Mouse (Mus musculus) embryonic facial prominence, embryonic 10.5 days (tissue): ENCODE results near the gene B3gnt6. TPM values are rescaled to one million over a fixed set of nuclear protein-coding genes. Genes with fewer than 3 reads are reported as not detected.

Experiments
- DNase-seq: peaks from one replicate; pipeline ENCODE4 v3.0.0-alpha.2; 2017; ENCODE audit warnings: low spot score
- H3K27ac ChIP-seq: fragments of 300-500 bp; sonication (generic); replicated peaks from 2 replicates; pipeline ENCODE4 v1.5.1; 2016; ENCODE audit warnings: mild to moderate bottlenecking
- H3K27me3 ChIP-seq: fragments of 300-500 bp; sonication (generic); replicated peaks from 2 replicates; pipeline ENCODE4 v1.6.1; 2016; ENCODE audit warnings: low read depth, mild to moderate bottlenecking; ENCODE audit not compliant: poor library complexity, severe bottlenecking
- H3K36me3 ChIP-seq: fragments of 300-500 bp; sonication (generic); replicated peaks from 2 replicates; pipeline ENCODE4 v1.6.1; 2016; ENCODE audit warnings: mild to moderate bottlenecking, moderate library complexity
- H3K4me1 ChIP-seq: fragments of 300-500 bp; sonication (generic); 2 replicates; pipeline ENCODE4 v1.6.1; 2016
- H3K4me3 ChIP-seq: fragments of 300-500 bp; sonication (generic); 2 replicates; pipeline ENCODE4 v1.5.1; 2016; ENCODE audit warnings: mild to moderate bottlenecking, moderate library complexity
- H3K9me3 ChIP-seq: fragments of 300-500 bp; sonication (generic); 2 replicates; pipeline ENCODE4 v1.6.1; 2016; ENCODE audit warnings: mild to moderate bottlenecking
- WGBS: fragments of 180-500 bp; shearing (Covaris S2); methylation state at CpG from one replicate; pipeline ENCODE4 v1.1.7; 2016; 5-methylcytosine and 5-hydroxymethylcytosine counted together
- polyA plus RNA-seq: library from polyadenylated mRNA; unstranded; fragments of >200 nt; fragmentation: Nextera tagmentation; extraction: Ambion mirVana; gene quantifications from 2 replicates; pipeline ENCODE4 v1.2.1, GENCODE M21; 2016

B3gnt6 gene
- polyA plus RNA-seq, 1 experiment from 2014 or later, result not detected

DNA sequence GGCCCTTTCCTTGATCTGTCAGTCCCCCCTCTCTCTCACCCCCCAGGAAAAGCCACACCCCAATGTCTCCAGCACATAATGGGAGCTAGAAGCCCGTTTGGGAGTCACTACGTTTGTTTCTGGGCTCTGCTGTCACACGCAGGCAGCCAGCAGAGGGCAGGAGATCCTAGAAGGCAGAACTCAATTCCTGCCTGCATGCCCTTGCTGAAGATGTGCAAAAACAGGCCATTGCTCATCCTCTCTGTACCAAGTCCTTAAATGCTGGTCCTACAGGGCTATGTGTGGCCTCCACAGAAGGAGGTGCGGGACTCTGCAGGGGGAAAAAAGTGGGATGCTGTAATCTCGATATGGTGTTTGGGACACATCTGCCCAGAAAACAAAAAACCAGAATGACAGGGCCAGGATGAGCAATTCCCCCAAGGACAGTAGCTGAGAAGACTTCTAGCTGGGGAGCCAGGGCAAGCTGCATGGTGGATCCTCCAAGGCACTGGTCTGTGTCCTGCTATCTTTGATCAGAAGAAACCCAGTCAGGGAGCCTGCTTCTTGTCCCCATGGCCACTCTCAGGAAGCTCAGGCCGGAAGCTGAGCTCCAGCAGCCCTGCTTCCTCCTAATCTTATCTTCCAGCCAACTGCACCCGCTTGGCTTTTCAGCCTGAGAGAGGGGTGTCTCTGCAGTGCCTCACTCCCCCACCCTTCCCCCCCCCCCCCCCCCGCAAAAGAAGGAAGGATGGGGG lies 43.6 kb downstream of the B3gnt6 start:
- H3K9me3 ChIP-seq, result no peaks in the 10 kb centered on the region
- peaks cover 69% of the 10 kb centered on the region for H3K4me1 ChIP-seq
- no peaks in the 10 kb centered on the region for H3K36me3 ChIP-seq
- peaks cover 12% of the 10 kb centered on the region; the same call in 1 of the 2 replicates for H3K27me3 ChIP-seq
- no peak overlapping the region for H3K4me3 ChIP-seq
- H3K27ac ChIP-seq, result peak overlapping the region; percentile 2; the same call in 1 of the 2 replicates
- whole genome bisulfite sequencing, result 25% methylated on average over 8 of the region's 8 CpGs
- peak; percentile 70 for DNase-seq

DNA sequence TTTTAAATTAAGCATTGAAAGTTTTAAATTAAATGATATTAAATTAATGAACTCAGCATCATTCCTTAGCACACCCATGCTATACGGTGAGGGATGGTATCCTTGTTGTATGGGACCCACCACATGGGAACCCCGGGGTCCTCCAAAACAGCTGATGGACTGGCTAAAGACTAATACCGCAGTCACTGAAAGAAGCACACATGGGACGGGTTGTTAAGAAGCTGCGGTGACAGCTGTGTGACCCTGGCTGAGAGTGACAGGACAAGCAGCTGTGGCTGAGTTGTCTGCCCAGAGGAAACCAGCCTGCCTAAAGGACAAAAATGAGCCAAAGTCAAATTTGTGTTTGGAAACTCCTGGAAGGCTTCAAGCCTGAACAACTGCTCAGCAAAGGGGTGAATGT lies 45.4 kb downstream of the B3gnt6 start:
- Histone ChIP-seq H3K9me3 (no peaks in the 10 kb centered on the region), H3K36me3 (no peaks in the 10 kb centered on the region), H3K27ac (no peak overlapping the region), H3K27me3 (peaks cover 12% of the 10 kb centered on the region; the same call in 1 of the 2 replicates), H3K4me1 (peaks cover 68% of the 10 kb centered on the region), H3K4me3 (no peak overlapping the region)
- no peak for DNase-seq
- 83% methylated on average over 5 of the region's 5 CpGs for WGBS

DNA sequence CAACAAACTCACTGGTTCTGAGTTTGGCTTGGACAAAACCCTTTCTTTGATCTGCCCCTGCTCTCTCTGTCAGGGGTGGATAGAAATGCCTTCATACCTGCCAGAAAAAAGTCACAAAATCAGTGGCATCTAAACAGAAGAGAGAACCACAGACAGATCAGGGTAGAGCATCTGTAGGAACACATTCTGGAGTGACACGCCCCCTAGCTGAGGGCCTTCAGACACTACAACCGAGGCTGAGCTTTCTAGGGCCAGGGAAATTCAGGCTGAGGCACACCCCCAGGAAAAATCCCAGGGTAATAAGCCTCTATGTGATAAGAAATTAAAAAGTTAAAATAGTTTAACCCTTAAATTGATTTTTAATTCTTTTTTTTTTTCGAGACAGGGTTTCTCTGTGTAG lies 45.9 kb downstream of the B3gnt6 start:
- peaks cover 66% of the 10 kb centered on the region for H3K4me1 ChIP-seq
- H3K27me3 ChIP-seq, result peaks cover 12% of the 10 kb centered on the region; the same call in 1 of the 2 replicates
- WGBS, result 42% methylated on average over 3 of the region's 3 CpGs
- H3K36me3 ChIP-seq, result no peaks in the 10 kb centered on the region
- no peak overlapping the region for H3K27ac ChIP-seq
- DNase-seq, result no peak
- no peaks in the 10 kb centered on the region for H3K9me3 ChIP-seq
- H3K4me3 ChIP-seq, result no peak overlapping the region

DNA sequence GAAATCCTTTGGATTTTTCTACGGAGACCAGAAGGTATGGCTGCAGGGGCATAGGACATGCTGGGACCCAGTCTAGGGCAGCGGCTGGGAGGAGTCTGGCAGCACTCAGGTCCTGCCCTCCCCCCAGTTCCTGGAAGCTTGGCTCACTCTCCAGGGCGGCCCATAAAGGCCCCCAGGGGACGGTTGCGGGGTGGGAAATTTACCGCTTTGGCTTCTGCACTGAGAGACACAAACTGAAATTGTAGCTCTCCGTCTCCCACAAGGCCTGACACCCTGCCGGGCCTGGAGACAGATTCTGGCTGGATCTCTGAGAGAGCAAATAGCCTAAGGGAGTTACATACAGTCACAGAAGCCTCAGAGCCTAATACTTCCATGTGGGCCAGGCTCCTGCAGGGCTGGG lies 46.9 kb downstream of the B3gnt6 start:
- peaks cover 12% of the 10 kb centered on the region; the same call in 1 of the 2 replicates for H3K27me3 ChIP-seq
- H3K4me3 ChIP-seq, result no peak overlapping the region
- WGBS, result 53% methylated on average over 8 of the region's 8 CpGs
- H3K36me3 ChIP-seq, result no peaks in the 10 kb centered on the region
- H3K4me1 ChIP-seq, result peaks cover 69% of the 10 kb centered on the region
- no peak overlapping the region for H3K27ac ChIP-seq
- DNase-seq, result no peak
- no peaks in the 10 kb centered on the region for H3K9me3 ChIP-seq

DNA sequence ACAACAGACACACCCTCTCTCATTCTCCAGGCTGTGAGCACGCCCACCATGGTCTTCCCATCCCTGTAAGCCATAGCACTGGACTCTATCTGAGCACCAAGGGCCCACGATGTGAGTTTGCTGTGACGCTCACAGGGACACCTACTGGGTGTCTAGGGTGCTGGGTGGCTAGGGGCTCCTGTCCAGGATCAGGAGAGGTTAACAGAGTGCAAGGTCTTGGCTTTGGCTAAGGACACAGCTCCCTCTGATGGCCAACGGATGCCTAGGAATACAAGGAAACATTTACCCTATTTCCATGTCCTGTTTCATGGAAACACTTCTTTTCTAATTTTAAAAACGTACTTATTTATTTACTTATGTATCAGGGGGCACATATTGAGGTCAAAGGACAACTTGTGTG lies 48.8 kb downstream of the B3gnt6 start:
- H3K36me3 ChIP-seq, result no peaks in the 10 kb centered on the region
- no peak for DNase-seq
- no peak overlapping the region for H3K4me3 ChIP-seq
- 0 out of 2 replicates have a peak, but pooled peaks cover 12% of the 10 kb centered on the region for H3K27me3 ChIP-seq
- WGBS, result 44% methylated on average over 5 of the region's 5 CpGs
- peak overlapping the region; percentile 8; the same call in 1 of the 2 replicates for H3K27ac ChIP-seq
- no peaks in the 10 kb centered on the region for H3K9me3 ChIP-seq
- peaks cover 59% of the 10 kb centered on the region for H3K4me1 ChIP-seq

DNA sequence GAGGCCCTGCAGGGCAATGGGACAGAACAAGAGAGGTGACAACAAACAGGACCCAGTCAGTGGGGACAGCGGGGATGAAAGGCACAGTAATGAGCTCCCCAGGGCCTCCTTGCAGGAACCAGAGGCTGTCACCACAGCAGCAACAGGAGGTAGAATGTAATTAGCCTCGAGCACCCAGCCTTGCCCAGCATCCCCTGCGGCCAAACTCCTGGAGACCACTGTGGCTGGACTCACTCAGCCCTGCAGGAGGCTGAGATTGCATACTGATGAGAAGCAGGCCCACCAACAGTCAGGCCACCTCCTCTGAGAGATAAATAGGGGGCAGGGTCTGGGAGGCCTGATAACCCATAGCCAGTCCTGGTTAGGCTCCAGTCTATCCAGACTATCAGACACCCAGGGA lies 49.5 kb downstream of the B3gnt6 start:
- Histone ChIP-seq H3K36me3 (no peaks in the 10 kb centered on the region), H3K27me3 (peaks cover 12% of the 10 kb centered on the region; the same call in 1 of the 2 replicates), H3K9me3 (no peaks in the 10 kb centered on the region), H3K4me1 (peaks cover 56% of the 10 kb centered on the region), H3K27ac (peak overlapping the region; percentile 8; the same call in 1 of the 2 replicates), H3K4me3 (no peak overlapping the region)
- WGBS, result 19% methylated on average over 3 of the region's 3 CpGs
- peak; percentile 46 for DNase-seq

DNA sequence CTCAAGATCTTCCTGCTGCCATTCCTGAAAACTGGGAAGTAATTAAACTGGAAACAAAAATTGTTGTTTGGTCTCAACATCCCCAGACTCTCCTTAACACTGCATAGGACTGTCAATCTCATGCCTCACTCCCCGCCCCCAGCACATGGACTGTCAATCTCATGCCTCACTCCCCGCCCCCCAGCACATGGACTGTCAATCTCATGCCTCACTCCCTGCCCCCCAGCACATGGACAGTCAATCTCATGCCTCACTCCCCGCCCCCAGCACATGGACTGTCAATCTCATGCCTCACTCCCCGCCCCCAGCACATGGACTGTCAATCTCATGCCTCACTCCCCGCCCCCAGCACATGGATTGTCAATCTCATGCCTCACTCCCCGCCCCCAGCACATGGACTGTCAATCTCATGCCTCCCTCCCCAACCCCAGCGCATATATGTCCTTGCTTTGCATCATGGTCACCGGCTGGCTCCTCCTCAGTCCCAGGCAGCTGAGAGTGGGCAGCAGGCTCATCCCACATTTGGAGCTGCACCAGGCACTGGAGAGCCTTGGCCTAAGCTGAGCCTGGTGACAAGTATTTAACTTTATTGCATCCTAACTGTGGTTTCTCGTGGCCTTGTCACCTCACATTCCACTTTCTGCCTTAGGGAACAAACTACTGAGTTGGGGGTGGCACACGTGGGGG lies 50.4 kb downstream of the B3gnt6 start:
- Histone ChIP-seq H3K9me3 (no peaks in the 10 kb centered on the region), H3K27ac (no peak overlapping the region), H3K36me3 (no peaks in the 10 kb centered on the region), H3K27me3 (peaks cover 12% of the 10 kb centered on the region; the same call in 1 of the 2 replicates), H3K4me1 (peaks cover 57% of the 10 kb centered on the region), H3K4me3 (no peak overlapping the region)
- WGBS, result 66% methylated on average over 10 of the region's 10 CpGs
- no peak for DNase-seq

DNA sequence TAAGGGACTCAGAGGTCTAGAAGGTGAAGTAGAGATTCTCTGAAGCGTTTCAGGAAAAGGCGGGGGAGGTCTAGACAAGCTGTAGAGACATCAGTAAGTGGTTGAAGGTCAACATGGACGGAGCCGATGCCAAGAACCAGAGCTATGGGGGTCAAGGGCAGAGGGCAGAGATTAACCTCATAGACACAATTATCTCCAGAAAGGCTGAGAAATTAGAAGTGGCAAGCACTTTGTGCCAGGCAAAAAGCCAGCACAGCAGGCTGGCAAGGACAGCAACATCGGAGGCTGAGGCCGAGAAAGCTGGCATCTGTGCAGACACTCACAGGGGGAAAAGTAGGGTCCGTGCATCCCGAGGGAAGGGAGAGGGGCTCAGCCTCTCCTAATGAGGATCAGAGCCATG lies 51.5 kb downstream of the B3gnt6 start:
- DNase-seq, result no peak
- peaks cover 22% of the 10 kb centered on the region; the same call in 1 of the 2 replicates for H3K27me3 ChIP-seq
- H3K4me3 ChIP-seq, result no peak overlapping the region
- no peaks in the 10 kb centered on the region for H3K36me3 ChIP-seq
- H3K9me3 ChIP-seq, result no peaks in the 10 kb centered on the region
- peaks cover 62% of the 10 kb centered on the region for H3K4me1 ChIP-seq
- H3K27ac ChIP-seq, result no peak overlapping the region
- WGBS, result 78% methylated on average over 8 of the region's 8 CpGs

DNA sequence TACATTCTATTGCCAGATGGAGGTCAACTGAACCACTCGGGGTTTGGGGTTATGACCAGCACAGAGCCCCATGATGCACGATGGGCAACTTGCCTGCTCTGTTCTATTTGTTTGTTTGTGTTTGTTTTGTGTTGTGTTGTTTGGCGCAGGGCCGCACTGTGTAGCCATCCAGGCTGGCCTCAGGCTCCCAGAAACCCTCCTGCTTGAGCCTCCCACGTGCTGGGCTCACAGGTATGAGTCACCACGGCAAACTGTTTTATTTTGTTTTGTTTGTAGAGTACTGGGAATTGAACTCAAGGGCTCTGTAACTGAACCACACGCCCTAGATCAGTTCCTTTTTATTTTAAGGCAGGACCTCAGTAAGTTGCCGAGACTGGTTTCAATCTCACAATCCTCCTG lies 52.8 kb downstream of the B3gnt6 start:
- 83% methylated on average over 8 of the region's 8 CpGs for WGBS
- Histone ChIP-seq H3K36me3 (no peaks in the 10 kb centered on the region), H3K27me3 (peaks cover 12% of the 10 kb centered on the region; the same call in 1 of the 2 replicates), H3K27ac (no peak overlapping the region), H3K9me3 (no peaks in the 10 kb centered on the region), H3K4me3 (no peak overlapping the region), H3K4me1 (peaks cover 63% of the 10 kb centered on the region)
- DNase-seq, result no peak

DNA sequence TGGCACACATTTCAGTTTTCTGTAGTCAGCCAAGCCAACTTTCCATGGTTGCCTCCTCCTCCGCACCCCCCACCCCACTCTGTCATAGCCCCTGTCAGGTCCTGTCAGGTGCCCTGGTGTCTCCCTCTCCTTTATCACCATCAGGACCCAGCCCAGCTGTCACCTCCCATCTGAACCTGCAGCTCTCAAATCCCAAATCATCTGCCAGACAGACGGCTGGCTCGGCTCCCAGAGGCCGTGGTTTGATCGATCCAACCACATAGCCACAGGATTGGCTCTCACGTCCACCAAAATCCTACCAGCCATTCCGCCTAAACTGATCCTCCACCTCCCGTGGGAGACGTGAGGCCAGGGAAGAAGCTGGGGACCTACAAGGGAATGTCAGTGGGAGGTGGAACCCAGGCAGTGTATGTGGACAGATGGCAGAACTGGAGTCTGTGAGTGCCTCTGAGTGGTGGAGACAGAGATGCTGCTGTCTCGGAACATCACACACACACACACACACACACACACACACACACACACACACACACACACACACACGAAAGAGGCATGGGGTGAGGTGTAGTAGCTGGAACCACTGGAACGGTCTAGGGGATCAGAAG lies 53.3 kb downstream of the B3gnt6 start:
- no peak overlapping the region for H3K27ac ChIP-seq
- peaks cover 60% of the 10 kb centered on the region for H3K4me1 ChIP-seq
- DNase-seq, result no peak
- no peaks in the 10 kb centered on the region for H3K9me3 ChIP-seq
- H3K27me3 ChIP-seq, result peaks cover 10% of the 10 kb centered on the region; the same call in 1 of the 2 replicates
- no peak overlapping the region for H3K4me3 ChIP-seq
- H3K36me3 ChIP-seq, result no peaks in the 10 kb centered on the region
- WGBS, result 88% methylated on average over 12 of the region's 12 CpGs

DNA sequence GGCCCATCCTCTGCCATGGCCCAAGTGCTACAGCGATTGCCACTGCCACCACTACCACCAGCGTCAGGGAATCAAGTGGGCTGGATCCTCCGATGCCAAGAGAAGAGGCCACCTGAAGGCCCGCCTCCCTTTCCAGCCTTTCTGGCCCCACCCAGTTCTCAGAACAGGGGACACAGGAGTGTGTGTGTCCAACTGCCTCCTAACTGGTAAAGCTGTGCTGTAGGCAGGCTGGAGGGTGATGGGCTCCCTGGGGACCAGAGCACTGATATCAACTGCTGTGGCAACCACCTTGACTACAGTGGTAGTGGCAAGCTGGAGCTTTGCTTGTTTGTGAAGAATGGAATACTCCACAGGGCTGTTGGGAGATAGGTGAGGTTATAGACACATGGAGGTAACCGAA lies 53.9 kb downstream of the B3gnt6 start, which contains the start of gene Omp:
TSS of gene Omp (minus strand) at position 101 of the 400 bp plus-strand sequence.
- DNase-seq, result no peak
- H3K4me3 ChIP-seq, result no peak within 1 kb of the TSS
- WGBS, result 88% methylated on average over 5 of the region's 5 CpGs
- H3K36me3 ChIP-seq, result no peaks in the 10 kb centered on the region
- H3K27me3 ChIP-seq, result peaks cover 10% of the 10 kb centered on the region; the same call in 1 of the 2 replicates
- no peak within 1 kb of the TSS for H3K27ac ChIP-seq
- H3K4me1 ChIP-seq, result peaks cover 56% of the 10 kb centered on the region
- no peaks in the 10 kb centered on the region for H3K9me3 ChIP-seq

DNA sequence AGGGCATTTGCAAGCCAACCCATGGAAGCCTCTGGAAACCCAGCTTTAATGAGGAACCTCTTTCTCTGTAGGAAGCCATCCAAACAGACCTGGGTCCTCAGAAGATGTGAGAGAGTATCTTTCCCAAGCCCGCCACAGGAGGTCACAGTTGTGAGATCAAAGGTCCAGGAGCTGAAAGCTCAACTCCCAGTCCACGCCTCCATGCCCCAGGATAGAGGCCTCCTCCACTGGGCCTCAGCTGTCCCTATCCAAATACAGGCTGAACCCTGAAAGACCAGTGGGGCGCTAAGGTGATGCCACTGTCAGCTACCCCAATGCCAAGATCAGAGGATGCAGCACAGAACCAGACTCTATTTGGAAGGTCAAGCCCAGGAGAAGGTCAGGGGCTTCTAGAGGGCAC lies 56.6 kb downstream of the B3gnt6 start:
- Histone ChIP-seq H3K4me3 (no peak overlapping the region), H3K27ac (no peak overlapping the region; the same call in 1 of the 2 replicates), H3K4me1 (peaks cover 42% of the 10 kb centered on the region), H3K9me3 (no peaks in the 10 kb centered on the region), H3K27me3 (peaks cover 10% of the 10 kb centered on the region; the same call in 1 of the 2 replicates), H3K36me3 (no peaks in the 10 kb centered on the region)
- no peak for DNase-seq
- 55% methylated on average over 3 of the region's 3 CpGs for WGBS
